Mouse (Mus musculus) bone marrow, adult 2 months (tissue): ENCODE measurements around the gene Atp2b2. TPM values are rescaled to one million over a fixed set of nuclear protein-coding genes. Genes with fewer than 3 reads are reported as not detected.
A peak's percentile ranks its signal among the peaks of the same experiment; 100 is the strongest.

Source experiments
- H3K27ac ChIP-seq: fragments of 200-500 bp; 2 replicates; pipeline ENCODE4 v1.5.1; 2012; ENCODE audit warnings: low read depth, mild to moderate bottlenecking, control low read depth, inconsistent platforms, low read length; ENCODE audit not compliant: control insufficient read depth, poor library complexity, insufficient read depth
- H3K4me1 ChIP-seq: fragments of 200-500 bp; 2 replicates; pipeline ENCODE4 v1.6.1; 2011; ENCODE audit warnings: low read length; ENCODE audit not compliant: control insufficient read depth, insufficient read depth
- H3K4me3 ChIP-seq: fragments of 200-500 bp; replicated peaks from 2 replicates; pipeline ENCODE3; 2011; ENCODE audit warnings: mild to moderate bottlenecking, low read depth, low read length, control low read depth; ENCODE audit not compliant: control insufficient read depth
- CTCF ChIP-seq: fragments of 200-500 bp; IDR thresholded peaks from 2 replicates; pipeline ENCODE4 v1.5.1; 2011; ENCODE audit warnings: low read length, control low read depth; ENCODE audit not compliant: control insufficient read depth, insufficient read depth
- POLR2A ChIP-seq: fragments of 200-500 bp; IDR thresholded peaks from 2 replicates; pipeline ENCODE4 v1.6.1; 2011; ENCODE audit warnings: low read depth, mild to moderate bottlenecking, control low read depth, low read length, borderline replicate concordance; ENCODE audit not compliant: control insufficient read depth
- WGBS: fragments of 180-500 bp; shearing (Covaris S2); methylation state at CpG from one replicate; pipeline ENCODE4 v1.1.7; 2018; 5-methylcytosine and 5-hydroxymethylcytosine counted together
- polyA plus RNA-seq: library from polyadenylated mRNA; stranded (reverse); fragments of >200 nt; gene quantifications from 2 replicates; pipeline ENCODE4 v1.2.4, GENCODE M21; 2011; ENCODE audit warnings: low replicate concordance; ENCODE audit not compliant: missing spikeins, insufficient read depth, insufficient read length

Gene Atp2b2
- 0.23 and 0.92 TPM in 2 replicates for polyA plus RNA-seq

DNA sequence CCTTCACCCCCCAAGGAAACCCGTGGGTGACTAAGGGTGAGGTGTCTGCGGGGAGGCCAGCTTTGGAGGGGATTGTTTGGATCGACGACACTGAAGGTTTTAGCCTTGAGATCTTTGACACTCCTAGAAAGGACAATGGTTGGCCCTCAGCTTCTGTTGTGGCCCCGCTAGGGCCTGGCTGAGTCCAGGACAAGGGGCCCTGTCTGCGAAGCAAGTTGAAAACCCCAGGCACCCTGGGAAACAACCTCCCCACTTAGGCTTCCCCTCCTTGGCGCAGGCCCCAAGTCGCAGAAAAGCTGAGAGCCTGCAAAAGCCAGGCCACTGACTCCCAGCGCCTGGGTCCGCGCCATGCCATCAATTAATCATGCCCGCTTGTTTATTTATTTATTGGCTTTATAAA is at the start of gene Atp2b2:
Gene Atp2b2 (minus strand): TSS at position 282 of the 400 bp plus-strand sequence.
- Histone ChIP-seq H3K4me3 (no peak within 1 kb of the TSS), H3K27ac (no peak within 1 kb of the TSS), H3K4me1 (no peaks in the 10 kb centered on the region)
- 26% methylated on average over 12 of the region's 12 CpGs for WGBS
- no peak for TF ChIP-seq POLR2A
- TF ChIP-seq CTCF = no peak

DNA sequence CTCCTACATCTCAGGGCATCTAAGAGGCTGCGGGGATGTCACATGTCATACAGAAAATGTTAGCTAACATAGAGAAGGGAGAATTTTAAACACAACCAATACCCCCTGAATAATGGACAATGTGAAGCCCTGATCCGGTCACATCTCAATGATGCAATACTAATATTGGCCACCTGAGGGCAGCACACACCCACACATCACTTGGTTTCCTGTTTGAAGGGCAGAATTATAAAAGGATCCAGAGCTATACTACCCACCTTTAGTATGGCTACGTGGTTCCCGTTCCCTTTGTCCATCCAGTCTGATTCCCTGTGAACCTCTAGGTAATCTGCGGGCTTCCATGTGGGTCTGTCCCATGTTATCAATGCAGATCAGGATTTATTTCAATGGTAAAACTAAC is 47.2 kb upstream of the Atp2b2 start:
- Histone ChIP-seq H3K4me3 (no peak overlapping the region), H3K4me1 (no peaks in the 10 kb centered on the region), H3K27ac (no peak overlapping the region)
- 12% methylated on average over 5 of the region's 5 CpGs for WGBS
- TF ChIP-seq CTCF (0 out of 2 replicates have a peak, but pooled peaks have one; percentile 27), POLR2A (no peak)

DNA sequence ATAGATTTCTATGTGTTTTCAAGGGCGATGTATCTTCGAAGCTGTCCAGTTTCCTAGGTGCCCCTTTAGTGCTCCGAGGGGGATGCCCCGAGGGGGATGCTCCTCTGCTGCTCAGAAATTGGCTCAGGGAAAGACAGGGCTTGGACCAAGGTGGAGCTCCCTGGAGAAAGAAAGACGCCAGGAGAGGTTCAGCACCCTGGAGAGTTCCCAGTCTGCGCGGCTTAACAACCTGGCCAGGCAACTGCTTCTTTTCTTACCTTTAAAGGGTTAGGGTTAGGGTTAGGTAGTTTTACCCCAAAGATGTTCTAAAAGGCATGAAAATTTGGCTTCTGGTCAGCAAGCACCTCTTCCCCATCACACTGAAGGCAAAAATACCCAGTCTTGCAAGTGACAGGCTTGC is 44.7 kb upstream of the Atp2b2 start:
- TF ChIP-seq POLR2A (no peak), CTCF (no peak)
- no peak overlapping the region for H3K4me3 ChIP-seq
- H3K4me1 ChIP-seq = no peaks in the 10 kb centered on the region
- 24% methylated on average over 7 of the region's 7 CpGs for WGBS
- H3K27ac ChIP-seq = no peak overlapping the region

DNA sequence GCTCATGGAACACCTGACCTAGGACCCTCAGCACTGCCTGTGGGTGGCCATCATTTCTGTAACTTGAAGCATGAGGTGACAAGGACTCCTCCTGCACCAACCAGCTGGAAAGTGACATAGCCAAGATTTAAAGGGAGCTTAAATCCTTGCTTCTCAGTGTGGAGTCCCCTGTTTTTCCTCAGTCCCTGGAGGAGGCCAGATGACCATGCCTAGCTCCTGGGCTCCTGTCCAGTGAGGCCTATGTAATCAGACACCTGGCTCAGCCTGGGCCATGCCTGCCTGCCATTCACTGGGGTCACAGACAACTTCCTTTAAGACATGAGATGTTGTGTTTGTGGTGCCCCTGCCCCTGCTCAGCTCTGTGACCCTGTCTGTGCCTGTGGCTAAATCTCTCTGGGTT is 36.1 kb upstream of the Atp2b2 start:
- H3K4me3 ChIP-seq = no peak overlapping the region
- TF ChIP-seq CTCF (no peak), POLR2A (no peak)
- no peaks in the 10 kb centered on the region for H3K4me1 ChIP-seq
- H3K27ac ChIP-seq = no peak overlapping the region

DNA sequence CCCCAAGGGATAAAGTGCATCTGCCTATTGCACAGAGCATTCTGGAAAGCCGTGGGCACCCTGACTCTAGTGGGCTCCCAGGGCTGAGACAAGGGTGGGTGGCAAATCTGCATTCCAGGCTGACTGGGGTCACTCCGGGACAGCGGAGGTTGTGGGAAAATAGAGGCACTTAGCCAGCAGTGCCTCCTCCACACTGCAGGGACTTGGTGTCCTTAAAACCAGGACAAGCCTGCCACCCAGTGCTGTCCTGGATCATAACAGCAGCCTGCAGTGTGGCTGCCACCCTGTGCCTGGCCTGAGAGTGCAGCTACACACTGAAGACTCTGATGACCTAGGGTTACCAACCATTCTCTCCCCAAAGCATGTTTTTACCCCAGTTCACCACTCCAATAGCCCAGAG is 34.1 kb upstream of the Atp2b2 start:
- Histone ChIP-seq H3K4me1 (no peaks in the 10 kb centered on the region), H3K4me3 (no peak overlapping the region), H3K27ac (no peak overlapping the region)
- no peak for TF ChIP-seq CTCF
- no peak for TF ChIP-seq POLR2A
- 70% methylated on average over 3 of the region's 3 CpGs for WGBS

DNA sequence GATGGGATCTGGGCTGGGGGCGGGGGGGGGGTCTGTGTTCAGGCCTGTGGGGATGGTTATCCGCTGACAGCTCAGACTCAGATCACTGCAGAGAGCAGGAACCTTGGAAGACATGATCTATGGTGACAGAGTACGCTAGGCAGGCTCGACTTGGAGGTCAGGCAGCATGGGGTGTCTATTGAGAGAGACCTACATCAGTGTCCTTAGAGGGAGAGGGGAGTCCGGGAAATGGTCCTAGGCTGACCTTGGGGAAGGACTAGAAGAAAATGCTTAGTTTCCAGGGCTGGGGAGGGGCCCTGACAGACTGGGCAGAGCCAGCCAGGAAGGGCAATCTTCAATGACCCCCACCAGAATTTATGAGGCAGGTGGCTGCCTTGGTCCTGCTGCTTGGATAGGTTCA is 33.6 kb upstream of the Atp2b2 start:
- Histone ChIP-seq H3K27ac (no peak overlapping the region), H3K4me3 (no peak overlapping the region), H3K4me1 (no peaks in the 10 kb centered on the region)
- WGBS = 44% methylated on average over 5 of the region's 5 CpGs
- TF ChIP-seq CTCF = no peak
- TF ChIP-seq POLR2A = no peak

DNA sequence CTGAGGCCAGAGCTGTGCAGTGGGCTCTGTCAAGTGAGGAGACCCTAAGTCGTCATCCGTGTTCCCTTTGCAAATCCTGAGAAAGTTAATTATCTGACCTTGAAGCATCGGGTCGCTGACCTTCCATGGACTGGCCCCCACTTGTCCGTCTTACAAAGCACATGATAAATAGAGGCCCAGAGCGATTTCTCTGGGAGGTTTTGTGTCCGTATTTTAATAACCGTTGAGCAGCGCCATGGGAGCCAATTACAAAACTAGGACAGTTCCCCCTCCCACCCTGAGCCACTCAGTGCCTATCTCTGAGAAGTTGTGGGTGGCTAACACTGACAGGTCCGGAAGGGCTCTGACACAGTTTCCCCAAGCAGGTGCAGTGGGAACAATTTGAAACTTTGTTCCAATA is 32.5 kb upstream of the Atp2b2 start:
- WGBS = 75% methylated on average over 10 of the region's 10 CpGs
- Histone ChIP-seq H3K27ac (no peak overlapping the region), H3K4me1 (no peaks in the 10 kb centered on the region), H3K4me3 (no peak overlapping the region)
- TF ChIP-seq POLR2A (no peak), CTCF (no peak)

DNA sequence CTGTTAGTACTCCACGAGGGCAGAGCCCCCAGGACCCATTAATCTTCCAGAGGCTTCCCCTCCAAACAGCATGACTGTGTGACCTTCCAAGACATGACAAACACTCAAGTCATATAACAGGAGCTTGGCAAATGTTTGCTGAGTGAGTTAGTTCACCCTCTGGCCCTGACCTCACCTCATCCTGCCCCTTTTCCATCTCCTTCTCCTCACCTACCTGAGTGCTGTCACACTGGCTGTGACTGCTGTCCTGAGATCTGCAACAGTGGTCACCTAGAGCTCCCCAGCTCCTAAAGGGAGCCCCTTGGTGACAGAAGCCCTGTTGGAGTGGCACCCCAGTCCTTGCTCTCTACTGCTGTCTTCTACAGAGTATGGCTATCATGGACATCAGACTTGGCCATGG is 31.8 kb upstream of the Atp2b2 start:
- Histone ChIP-seq H3K27ac (no peak overlapping the region), H3K4me3 (no peak overlapping the region), H3K4me1 (no peaks in the 10 kb centered on the region)
- TF ChIP-seq CTCF (no peak), POLR2A (no peak)
- WGBS = 18% methylated on average over 1 of the region's 1 CpGs

DNA sequence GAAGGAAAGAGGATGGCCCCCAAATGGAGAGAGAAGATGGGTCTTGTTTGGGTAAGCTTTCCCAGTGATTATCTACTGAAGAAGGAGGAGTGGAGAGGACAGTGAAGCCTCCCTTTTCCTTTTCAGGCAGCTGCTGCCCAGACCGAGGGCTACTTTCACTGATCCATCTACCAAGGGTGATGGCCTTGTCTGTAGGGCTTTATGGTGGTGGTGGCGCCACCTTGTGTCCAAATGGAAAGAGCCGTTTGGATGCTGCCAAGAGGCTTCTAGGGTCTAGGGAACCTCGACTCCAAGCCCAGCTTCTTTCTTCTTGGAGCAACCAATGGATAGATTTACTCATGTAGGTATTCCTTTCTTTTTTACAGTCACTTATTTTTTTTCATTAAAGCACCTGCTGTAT is 29.2 kb upstream of the Atp2b2 start:
- no peak overlapping the region for H3K4me3 ChIP-seq

More for the DNA sequence above, 29.2 kb upstream of the Atp2b2 start:
- H3K27ac ChIP-seq = no peak overlapping the region
- no peaks in the 10 kb centered on the region for H3K4me1 ChIP-seq
- TF ChIP-seq CTCF (peak; percentile 46; the same call in 1 of the 2 replicates), POLR2A (no peak)
- 3% methylated on average over 4 of the region's 4 CpGs for WGBS
